ENCODE assay signal across 8 mouse cellular contexts in genomic region chr15:82340414-82341035, GRCm38 (mm10). TPM values are rescaled to one million over a fixed set of nuclear protein-coding genes. Genes with fewer than 3 reads are reported as not detected.
DNase-seq lines count a peak whose midpoint lies in the region; ATAC-seq lines count a peak whose summit lies in the region.

No protein-coding gene starts in this region.

- DNase-seq in cerebellum, adult 9-10 months = peak; percentile 47
- DNase-seq in cerebellum, postnatal 25 days = no peak
- peak; percentile 14 for DNase-seq in 3T3-L1 (ENCODE audit: low read depth, low spot score)
- no peak for DNase-seq in cerebellum, adult 18-20 months
- no peak for DNase-seq in layer of hippocampus, adult 8-10 months (ENCODE audit: low spot score in 2 of 2)
- no peak for DNase-seq in layer of hippocampus, postnatal 25 days (ENCODE audit: extremely low spot score in 1 of 2, low spot score in 1 of 2)

- peak overlapping the region; percentile 40 for H3K9ac ChIP-seq in forebrain, embryonic 16.5 days (replicated peaks; ENCODE audit: low read depth, low read length)
- peak overlapping the region; percentile 83 for H3K9ac ChIP-seq in liver, embryonic 15.5 days

- H3K9me3 ChIP-seq in forebrain, embryonic 16.5 days (ENCODE audit: control insufficient read depth, low read length) = no peaks in the 10 kb centered on the region
- H3K9me3 ChIP-seq in liver, embryonic 15.5 days (replicated peaks) = no peaks in the 10 kb centered on the region

- H3K4me1 ChIP-seq in forebrain, embryonic 16.5 days (replicated peaks; ENCODE audit: control insufficient read depth, insufficient read depth, low read length) = peaks cover 19% of the 10 kb centered on the region
- peaks cover 89% of the 10 kb centered on the region for H3K4me1 ChIP-seq in liver, embryonic 15.5 days (replicated peaks)

- no peak overlapping the region for H3K27ac ChIP-seq in forebrain, embryonic 16.5 days (ENCODE audit: low read length)
- H3K27ac ChIP-seq in liver, embryonic 15.5 days (replicated peaks) = peak overlapping the region; percentile 100

- 42% methylated on average over 21 of the region's 21 CpGs for WGBS in forebrain, embryonic 16.5 days
- 11% methylated on average over 21 of the region's 21 CpGs for WGBS in liver, embryonic 15.5 days (ENCODE audit: insufficient replicate concordance)

- peak overlapping the region; percentile 45 for H3K4me2 ChIP-seq in forebrain, embryonic 16.5 days (ENCODE audit: low read length)
- H3K4me2 ChIP-seq in liver, embryonic 15.5 days = peak overlapping the region; percentile 84

- peaks cover 7% of the 10 kb centered on the region for H3K27me3 ChIP-seq in forebrain, embryonic 16.5 days (replicated peaks; ENCODE audit: control insufficient read depth, insufficient read depth, low read length)
- H3K27me3 ChIP-seq in liver, embryonic 15.5 days = no peaks in the 10 kb centered on the region

- H3K4me3 ChIP-seq in forebrain, embryonic 16.5 days (replicated peaks; ENCODE audit: low read length) = no peak overlapping the region; the same call in 1 of the 2 replicates
- H3K4me3 ChIP-seq in liver, embryonic 15.5 days (replicated peaks) = peak overlapping the region; percentile 71

- ATAC-seq in forebrain, embryonic 16.5 days = no peak
- ATAC-seq in liver, embryonic 15.5 days (ENCODE audit: insufficient read depth) = peak; percentile 13; the same call in 1 of the 2 replicates

- H3K36me3 ChIP-seq in forebrain, embryonic 16.5 days (ENCODE audit: control insufficient read depth, insufficient read depth) = 0 out of 2 replicates have a peak, but pooled peaks cover 3% of the 10 kb centered on the region
- H3K36me3 ChIP-seq in liver, embryonic 15.5 days (replicated peaks) = peaks cover 41% of the 10 kb centered on the region

RNA-seq across cellular contexts. Expression of gene Smdt1, which starts 1.8 kb away (rescaled TPM):
- polyA plus RNA-seq in forebrain, embryonic 16.5 days (2015; fragmentation: Nextera tagmentation; extraction: Ambion mirVana) = 269 and 282 TPM in 2 replicates
- 176 TPM in 2 replicates for polyA plus RNA-seq in liver, embryonic 15.5 days (2015; fragmentation: Nextera tagmentation; extraction: Ambion mirVana)
- total RNA-seq in layer of hippocampus, adult 8-10 months (2022) = 100 to 1,000 TPM; 123 to 145 (median 138) TPM
- total RNA-seq in layer of hippocampus, postnatal 25 days (2021) = 100 to 1,000 TPM; 139 to 150 TPM

RNA-seq across cellular contexts. Expression of gene Pheta2, which starts 1.8 kb away (rescaled TPM):
- polyA plus RNA-seq in forebrain, embryonic 16.5 days (2015; fragmentation: Nextera tagmentation; extraction: Ambion mirVana) = 2.0 TPM in 2 replicates
- polyA plus RNA-seq in liver, embryonic 15.5 days (2015; fragmentation: Nextera tagmentation; extraction: Ambion mirVana) = 43.9 and 47.9 TPM in 2 replicates
- 1 to 10 TPM in 1 of 4 experiments, under 1 TPM in 3; 0.22 to 1.2 (median 0.32) TPM for total RNA-seq in layer of hippocampus, adult 8-10 months (2022)
- total RNA-seq in layer of hippocampus, postnatal 25 days (2021) = under 1 TPM; 0.66 to 0.92 TPM

RNA-seq across cellular contexts. Expression of gene Naga, which starts 1.8 kb away (rescaled TPM):
- 23.4 and 26.1 TPM in 2 replicates for polyA plus RNA-seq in forebrain, embryonic 16.5 days (2015; fragmentation: Nextera tagmentation; extraction: Ambion mirVana)
- 43.4 and 48.6 TPM in 2 replicates for polyA plus RNA-seq in liver, embryonic 15.5 days (2015; fragmentation: Nextera tagmentation; extraction: Ambion mirVana)
- 10 to 100 TPM; 33.0 to 56.7 (median 43.1) TPM for total RNA-seq in layer of hippocampus, adult 8-10 months (2022)
- 10 to 100 TPM; 33.1 to 36.7 TPM for total RNA-seq in layer of hippocampus, postnatal 25 days (2021)

RNA-seq across cellular contexts. Expression of gene Ndufa6, which starts 13.6 kb away (rescaled TPM):
- 277 and 297 TPM in 2 replicates for polyA plus RNA-seq in forebrain, embryonic 16.5 days (2015; fragmentation: Nextera tagmentation; extraction: Ambion mirVana)
- polyA plus RNA-seq in liver, embryonic 15.5 days (2015; fragmentation: Nextera tagmentation; extraction: Ambion mirVana) = 272 and 310 TPM in 2 replicates
- total RNA-seq in layer of hippocampus, adult 8-10 months (2022) = 100 to 1,000 TPM; 177 to 207 (median 191) TPM
- 100 to 1,000 TPM; 202 to 220 TPM for total RNA-seq in layer of hippocampus, postnatal 25 days (2021)

RNA-seq across cellular contexts. Expression of gene Cyp2d22, which starts 39.5 kb away (rescaled TPM):
- polyA plus RNA-seq in forebrain, embryonic 16.5 days (2015; fragmentation: Nextera tagmentation; extraction: Ambion mirVana) = 1.1 and 1.4 TPM in 2 replicates
- 17.7 and 19.1 TPM in 2 replicates for polyA plus RNA-seq in liver, embryonic 15.5 days (2015; fragmentation: Nextera tagmentation; extraction: Ambion mirVana)
- total RNA-seq in layer of hippocampus, adult 8-10 months (2022) = 10 to 100 TPM; 46.4 to 55.0 (median 53.4) TPM
- 10 to 100 TPM; 40.3 to 41.1 TPM for total RNA-seq in layer of hippocampus, postnatal 25 days (2021)

Comparison
In these comparisons a context has a peak if more than half of its experiments do, and no peak if none do; other contexts are left out.
1. DNase-seq: peak in cerebellum, adult 9-10 months (single experiment) and 3T3-L1 (single experiment); none in cerebellum, postnatal 25 days (0 of 2), cerebellum, adult 18-20 months (0 of 2), layer of hippocampus, adult 8-10 months (0 of 2) and layer of hippocampus, postnatal 25 days (0 of 2).